Mouse (Mus musculus) hindbrain, postnatal 0 days (tissue): Measurements from ENCODE around the gene Snrpg. TPM values are rescaled to one million over a fixed set of nuclear protein-coding genes. Genes with fewer than 3 reads are reported as not detected.
"Not testable (repeated sequence)": the region's sequence is repeated elsewhere in the genome, so short reads cannot be mapped to it uniquely, and the experiment has no call there.

Experiments used
- ATAC-seq: fragments of 200-750 bp; cut with Nextera tagmentation; 2 replicates; pipeline ENCODE4 v1.8.0; 2017; ENCODE audit warnings: mild to moderate bottlenecking, moderate TSS enrichment, moderate library complexity
- DNase-seq: peaks from one replicate; pipeline ENCODE4 v3.0.0-alpha.2; 2015; ENCODE audit warnings: low spot score
- H3K27ac ChIP-seq: fragments of 300-500 bp; sonication (generic); 2 replicates; pipeline ENCODE4 v1.5.1; 2014; ENCODE audit warnings: mild to moderate bottlenecking
- H3K27me3 ChIP-seq: fragments of 300-500 bp; sonication (generic); 2 replicates; pipeline ENCODE4 v1.6.1; 2014; ENCODE audit warnings: low read length, mixed read lengths; ENCODE audit not compliant: insufficient read depth
- H3K36me3 ChIP-seq: fragments of 300-500 bp; sonication (generic); 2 replicates; pipeline ENCODE4 v1.6.1; 2014; ENCODE audit warnings: low read length, mixed read lengths; ENCODE audit not compliant: insufficient read depth
- H3K4me1 ChIP-seq: fragments of 300-500 bp; sonication (generic); 2 replicates; pipeline ENCODE4 v1.6.1; 2014; ENCODE audit warnings: antibody characterized with exemption, low read length, mixed read lengths; ENCODE audit not compliant: insufficient read depth
- H3K4me2 ChIP-seq: fragments of 300-500 bp; sonication (generic); 2 replicates; pipeline ENCODE4 v1.6.1; 2014; ENCODE audit warnings: low read depth, mild to moderate bottlenecking, low read length, moderate library complexity, mixed read lengths
- H3K4me3 ChIP-seq: fragments of 300-500 bp; sonication (generic); 2 replicates; pipeline ENCODE4 v1.5.1; 2014; ENCODE audit warnings: low read length
- H3K9ac ChIP-seq: fragments of 300-500 bp; sonication (generic); replicated peaks from 2 replicates; pipeline ENCODE4 v1.6.1; 2014; ENCODE audit warnings: mild to moderate bottlenecking, low read length, moderate library complexity, mixed read lengths
- H3K9me3 ChIP-seq: fragments of 300-500 bp; sonication (generic); 2 replicates; pipeline ENCODE4 v1.6.1; 2016; ENCODE audit warnings: low read length, mixed read lengths
- CTCF ChIP-seq: IDR thresholded peaks from 2 replicates; pipeline ENCODE4 v1.5.1; 2016; ENCODE audit warnings: antibody characterized with exemption, control low read depth, low read depth
- WGBS: fragments of 180-500 bp; shearing (Covaris S2); extraction: QIAGEN DNeasy Blood & Tissue Kit; methylation state at CpG from one replicate; pipeline ENCODE4 v1.1.7; 2014; 5-methylcytosine and 5-hydroxymethylcytosine counted together
- polyA plus RNA-seq: library from polyadenylated mRNA; unstranded; fragments of >200 nt; fragmentation: Nextera tagmentation; extraction: Ambion mirVana; gene quantifications from 2 replicates; pipeline ENCODE4 v1.2.1, GENCODE M21; 2015
- total RNA-seq: library from RNA; depleted of rRNA; stranded (reverse); fragments of >200 nt; gene quantifications from 2 replicates; pipeline ENCODE4 v1.2.3, GENCODE M21; 2014

Gene Snrpg
- total and polyA plus RNA-seq, 2 experiments from 2014 or later, result 48.1 to 278 TPM

GRCm38 (mm10) chr6:86329943-86330342, 41.2 kb upstream of the Snrpg start:
- no peak overlapping the region for H3K9ac ChIP-seq
- no peak overlapping the region for H3K4me2 ChIP-seq
- no peaks in the 10 kb centered on the region for H3K4me1 ChIP-seq
- ATAC-seq, result no peak
- TF ChIP-seq CTCF, result peak; percentile 39
- 95% methylated on average over 6 of the region's 6 CpGs for WGBS
- no peak overlapping the region for H3K27ac ChIP-seq
- H3K4me3 ChIP-seq, result no peak overlapping the region
- H3K36me3 ChIP-seq, result no peaks in the 10 kb centered on the region
- H3K27me3 ChIP-seq, result no peaks in the 10 kb centered on the region
- no peak for DNase-seq
- H3K9me3 ChIP-seq, result no peaks in the 10 kb centered on the region

GRCm38 (mm10) chr6:86335121-86335849, 35.8 kb upstream of the Snrpg start:
- Histone ChIP-seq H3K4me2 (no peak overlapping the region), H3K4me1 (no peaks in the 10 kb centered on the region), H3K9ac (no peak overlapping the region), H3K27me3 (no peaks in the 10 kb centered on the region), H3K36me3 (no peaks in the 10 kb centered on the region), H3K27ac (no peak overlapping the region), H3K4me3 (no peak overlapping the region), H3K9me3 (no peaks in the 10 kb centered on the region)
- DNase-seq, result no peak
- WGBS, result 71% methylated on average over 11 of the region's 11 CpGs
- no peak for ATAC-seq
- no peak for TF ChIP-seq CTCF

- Histone ChIP-seq H3K9me3 (no peaks in the 10 kb centered on the region), H3K36me3 (no peaks in the 10 kb centered on the region), H3K27me3 (no peaks in the 10 kb centered on the region), H3K4me1 (no peaks in the 10 kb centered on the region), H3K4me2 (no peak overlapping the region), H3K27ac (no peak overlapping the region), H3K9ac (no peak overlapping the region), H3K4me3 (no peak overlapping the region)
- no peak for TF ChIP-seq CTCF
- ATAC-seq (no peak), DNase-seq (no peak)
- WGBS, result 80% methylated on average over 5 of the region's 5 CpGs
These were observed 35.2 kb upstream of the Snrpg start for GRCm38 (mm10) chr6:86335860-86336259.

- H3K9me3 ChIP-seq, H3K4me2 ChIP-seq, H3K27me3 ChIP-seq, H3K27ac ChIP-seq, H3K9ac ChIP-seq, ATAC-seq, H3K4me3 ChIP-seq, DNase-seq, H3K4me1 ChIP-seq, H3K36me3 ChIP-seq: not testable (repeated sequence)
- 93% methylated on average over 4 of the region's 4 CpGs for WGBS
These were observed 34.8 kb upstream of the Snrpg start for GRCm38 (mm10) chr6:86336340-86336739.

- H3K4me3 ChIP-seq, result no peak overlapping the region
- H3K36me3 ChIP-seq, result no peaks in the 10 kb centered on the region
- H3K27ac ChIP-seq, result no peak overlapping the region; the same call in 1 of the 2 replicates
- TF ChIP-seq CTCF, result no peak
- H3K9me3 ChIP-seq, result no peaks in the 10 kb centered on the region
- H3K4me2 ChIP-seq, result peak overlapping the region; percentile 27
- no peaks in the 10 kb centered on the region for H3K27me3 ChIP-seq
- peak; percentile 28 for DNase-seq
- peak overlapping the region; percentile 33; the same call in 1 of the 2 replicates for H3K9ac ChIP-seq
- H3K4me1 ChIP-seq, result peaks cover 4% of the 10 kb centered on the region; the same call in 1 of the 2 replicates
- WGBS, result 9% methylated on average over 7 of the region's 7 CpGs
- no peak for ATAC-seq
These were observed 27.4 kb upstream of the Snrpg start for GRCm38 (mm10) chr6:86343656-86344055.

- no peak overlapping the region for H3K9ac ChIP-seq
- 53% methylated on average over 2 of the region's 2 CpGs for WGBS
- no peak overlapping the region for H3K4me2 ChIP-seq
- no peaks in the 10 kb centered on the region for H3K9me3 ChIP-seq
- no peak for TF ChIP-seq CTCF
- H3K4me3 ChIP-seq, result no peak overlapping the region
- peaks cover 4% of the 10 kb centered on the region; the same call in 1 of the 2 replicates for H3K4me1 ChIP-seq
- no peaks in the 10 kb centered on the region for H3K36me3 ChIP-seq
- no peaks in the 10 kb centered on the region for H3K27me3 ChIP-seq
- H3K27ac ChIP-seq, result no peak overlapping the region
- DNase-seq, result no peak
- ATAC-seq, result no peak
These were observed 25.0 kb upstream of the Snrpg start for GRCm38 (mm10) chr6:86346063-86346462.

- 43% methylated on average over 7 of the region's 7 CpGs for WGBS
- Histone ChIP-seq H3K4me2 (no peak overlapping the region), H3K27ac (no peak overlapping the region), H3K9me3 (no peaks in the 10 kb centered on the region), H3K9ac (no peak overlapping the region), H3K36me3 (no peaks in the 10 kb centered on the region), H3K4me3 (no peak overlapping the region), H3K27me3 (no peaks in the 10 kb centered on the region), H3K4me1 (no peaks in the 10 kb centered on the region)
- peak; percentile 64 for DNase-seq
- ATAC-seq, result no peak
- TF ChIP-seq CTCF, result peak; percentile 62
These were observed 21.8 kb upstream of the Snrpg start for GRCm38 (mm10) chr6:86349257-86349656.
